Mouse (Mus musculus): Measurements from ENCODE around the gene Otop1.

The Otop1 gene

DNA sequence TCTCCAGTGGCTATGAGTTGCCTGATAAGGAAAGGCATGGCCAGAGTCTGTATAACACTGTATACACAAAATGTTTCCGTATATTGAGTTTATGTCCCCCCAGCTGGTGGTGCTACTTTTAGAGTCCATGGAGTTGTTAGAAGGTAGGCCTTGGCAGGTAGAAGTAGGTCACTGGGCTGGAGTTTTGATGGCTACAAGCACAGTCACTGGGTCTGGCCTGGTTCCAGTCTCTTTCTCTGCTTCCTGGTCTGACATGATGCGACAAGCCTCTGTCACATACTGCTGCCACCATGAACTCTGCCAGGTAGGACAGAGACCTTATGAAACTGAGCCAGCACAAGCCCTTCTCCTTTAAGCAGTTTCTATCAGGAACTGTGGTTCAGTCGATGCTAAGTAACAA, 12.7 kb downstream of the Otop1 start:
- DNase-seq (ENCODE audit: extremely low read depth, insufficient read length, low spot score): no peak

DNA sequence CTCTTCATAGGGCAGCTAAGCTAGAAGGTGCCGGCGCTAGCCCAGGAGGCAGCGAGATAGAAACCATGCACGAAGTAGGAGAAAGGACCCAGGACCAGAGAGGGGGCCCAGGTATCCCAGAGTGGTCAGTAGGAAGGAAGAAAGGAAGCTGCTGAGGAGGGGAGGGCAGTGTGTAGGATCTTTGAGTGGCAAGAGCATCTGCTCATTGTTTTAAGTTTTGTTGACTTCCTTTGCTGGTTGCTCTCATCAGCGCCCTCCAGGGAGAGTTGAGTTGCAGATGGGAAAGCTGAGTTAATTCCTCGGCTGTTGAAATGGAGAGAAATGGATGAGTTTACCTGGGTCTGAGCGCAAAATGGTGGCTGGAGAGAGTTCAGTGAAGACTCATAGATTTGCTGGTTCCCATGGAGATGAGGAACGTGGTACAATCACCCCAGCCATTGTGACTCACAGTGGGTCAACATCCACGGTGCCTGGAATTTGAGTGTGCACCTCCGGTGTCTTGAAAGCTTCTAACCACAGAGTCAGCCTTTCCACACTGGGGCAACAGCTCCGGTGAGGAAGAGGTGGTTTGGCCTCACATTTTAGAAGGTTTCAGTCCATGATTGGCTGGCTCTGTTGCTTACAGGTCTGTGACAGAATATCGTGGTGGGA, 26.1 kb downstream of the Otop1 start:
- DNase-seq (ENCODE audit: extremely low read depth, insufficient read length, low spot score): no peak

DNA sequence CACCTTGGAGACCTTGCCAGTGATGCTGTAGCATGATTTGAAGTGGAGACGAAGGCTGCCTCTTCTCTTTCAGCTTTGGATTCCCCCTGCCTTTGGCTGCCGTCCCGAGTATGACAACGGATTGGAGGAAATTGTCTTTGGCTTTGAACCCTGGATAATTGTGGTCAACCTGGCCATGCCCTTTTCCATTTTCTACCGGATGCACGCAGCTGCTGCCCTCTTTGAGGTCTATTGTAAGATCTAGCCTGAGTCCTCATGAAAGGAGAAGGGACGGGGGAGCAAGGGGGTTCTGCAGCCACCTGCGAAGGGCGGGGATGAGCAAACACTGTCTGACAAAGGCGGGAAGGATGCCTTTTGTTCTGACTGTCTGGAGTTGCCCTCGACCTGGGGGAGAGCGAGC, 26.9 kb downstream of the Otop1 start:
- DNase-seq (ENCODE audit: extremely low read depth, insufficient read length, low spot score): no peak

DNA sequence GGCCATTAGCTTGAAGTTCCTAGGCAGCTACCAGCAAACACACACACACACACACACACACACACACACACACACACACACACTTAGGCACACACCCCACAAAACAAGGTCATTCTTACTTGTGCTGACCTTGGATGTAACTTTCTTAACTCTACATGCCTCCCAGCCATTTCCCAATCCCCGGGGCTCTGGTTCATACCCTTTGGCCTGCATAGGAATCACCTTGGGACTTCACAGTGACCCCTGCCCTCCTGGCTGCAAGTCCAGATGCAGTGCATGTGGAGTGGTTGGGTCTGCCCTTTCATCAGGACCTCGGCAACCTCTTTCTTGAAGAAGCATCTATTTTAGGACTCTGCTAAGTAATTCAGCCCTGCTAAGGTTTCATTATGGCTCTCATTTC, 29.5 kb downstream of the Otop1 start:
- no peak for DNase-seq (ENCODE audit: extremely low read depth, insufficient read length, low spot score)

DNA sequence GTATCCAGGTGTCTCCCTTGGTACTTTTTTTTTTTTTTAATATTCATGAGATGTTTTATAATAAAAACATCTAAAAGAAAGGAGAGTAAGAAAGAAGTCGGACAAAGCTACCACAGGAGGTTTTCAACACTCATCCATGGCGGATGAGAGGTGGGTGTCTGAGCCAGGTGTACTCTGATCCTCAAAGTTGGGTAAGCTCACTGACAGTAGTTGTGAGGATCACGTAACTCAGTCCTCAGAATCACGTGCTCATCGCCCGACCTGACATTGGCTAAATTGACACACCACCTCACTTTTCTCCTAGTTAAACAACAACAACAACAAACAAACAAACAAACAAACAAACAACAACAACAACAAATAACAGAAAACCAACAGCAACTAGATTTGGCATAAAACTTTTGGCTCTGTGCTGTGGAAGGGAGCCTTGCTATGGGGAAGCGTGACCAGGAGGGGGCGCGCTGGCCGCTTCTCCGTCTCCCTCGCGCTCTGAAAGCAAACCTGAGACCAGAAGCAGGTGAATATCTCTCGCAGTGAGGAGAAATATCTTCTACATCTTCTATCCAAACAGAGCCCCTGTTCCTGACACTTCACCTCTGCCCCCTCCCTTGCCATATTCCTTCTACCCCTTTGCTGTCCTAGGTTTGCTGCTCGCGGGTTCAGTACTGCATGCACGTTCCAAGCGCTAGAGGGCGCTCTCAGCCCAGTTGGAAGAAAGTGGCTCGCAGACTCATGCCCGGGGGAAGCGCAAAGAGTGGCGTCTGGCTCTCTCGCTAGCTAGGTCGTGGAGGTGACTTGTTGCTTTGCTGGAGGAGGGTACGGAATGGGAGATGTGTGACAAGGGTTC, 31.7 kb downstream of the Otop1 start:
- DNase-seq (ENCODE audit: extremely low read depth, insufficient read length, low spot score): peak; percentile 65

DNA sequence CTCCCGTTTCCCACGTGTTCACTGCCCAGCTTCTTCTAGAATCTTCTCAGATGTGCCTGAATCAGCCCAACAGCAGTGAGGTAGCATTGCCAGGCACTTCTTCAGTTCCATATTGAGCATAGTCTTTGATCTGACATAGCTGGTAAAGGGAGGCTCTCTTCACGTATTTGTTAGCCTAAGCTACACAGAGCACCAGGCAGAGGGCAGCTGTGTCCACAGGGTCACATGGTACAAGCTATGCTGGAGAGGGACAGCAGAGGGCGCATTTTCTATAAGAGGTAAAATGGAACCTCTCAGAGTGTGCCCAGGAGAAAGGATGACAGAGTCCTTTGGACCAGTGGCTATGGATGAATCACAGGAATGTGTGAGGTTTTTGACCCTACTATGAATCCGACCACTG, 33.1 kb downstream of the Otop1 start:
- peak; percentile 44 for DNase-seq (ENCODE audit: extremely low read depth, insufficient read length, low spot score)

DNA sequence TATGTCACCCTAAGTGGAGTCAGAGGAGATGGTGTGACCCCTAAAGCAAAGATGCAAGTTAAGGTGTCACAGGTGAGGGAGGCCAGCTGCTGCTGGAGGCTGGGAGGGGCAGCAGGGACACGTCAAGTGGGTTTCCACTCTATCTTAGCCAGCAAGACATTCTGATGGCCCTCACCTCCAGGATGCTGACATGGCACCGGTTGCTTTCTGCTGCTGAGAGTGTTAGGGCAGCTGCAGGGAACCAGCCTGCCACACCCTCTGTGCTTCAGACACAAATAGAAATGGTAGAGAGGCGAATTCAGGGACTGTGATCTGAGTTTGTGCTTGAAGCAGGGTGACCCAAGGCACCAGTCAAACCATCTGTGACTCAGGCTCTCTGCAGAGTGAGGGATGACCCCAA, 34.0 kb downstream of the Otop1 start:
- no peak for DNase-seq (ENCODE audit: extremely low read depth, insufficient read length, low spot score)

DNA sequence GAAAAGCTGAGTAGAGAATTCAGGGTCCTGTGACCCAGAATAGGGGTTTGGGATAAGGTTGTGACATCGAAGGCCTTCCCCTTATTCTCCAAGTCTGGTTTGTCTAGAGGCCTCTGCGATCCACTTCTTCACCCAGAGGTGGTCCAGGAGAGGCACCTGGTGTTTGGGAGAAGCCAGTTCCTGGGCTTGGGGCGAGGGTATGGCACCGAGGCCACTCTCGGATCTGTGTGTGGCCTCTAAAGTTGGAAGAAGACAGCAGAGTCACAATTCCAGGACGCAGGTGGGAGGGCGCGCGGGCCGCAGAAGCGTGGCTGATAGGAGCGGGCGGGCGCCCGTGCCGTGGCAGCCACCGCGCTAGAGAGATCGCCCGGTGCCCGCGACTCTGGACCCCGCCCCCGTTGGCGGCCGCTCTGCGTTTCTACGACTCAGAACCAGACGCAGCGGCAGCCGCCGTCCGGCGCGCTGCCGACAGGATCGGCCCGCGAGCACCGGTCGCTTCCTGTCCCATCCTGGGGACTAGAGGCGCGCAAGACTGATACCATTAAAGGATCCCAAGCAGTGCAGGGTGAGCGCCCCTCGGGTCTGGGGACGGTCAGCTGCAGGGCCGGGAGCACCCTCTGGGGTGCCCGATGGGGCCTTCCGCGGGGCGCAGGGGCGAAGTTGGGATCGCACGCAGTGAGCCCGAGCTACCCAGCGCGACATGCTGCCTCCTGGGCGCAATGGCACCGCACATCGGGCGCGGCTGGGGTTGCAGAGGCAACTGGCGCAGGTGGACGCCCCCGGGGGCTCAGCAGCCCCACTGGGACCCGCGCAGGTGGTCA, 43.4 kb downstream of the Otop1 start, which contains the start of gene Drd5:
Gene Drd5 (plus strand): TSS at position 402 of the 821 bp plus-strand sequence.
- no peak for DNase-seq (ENCODE audit: extremely low read depth, insufficient read length, low spot score)

DNA sequence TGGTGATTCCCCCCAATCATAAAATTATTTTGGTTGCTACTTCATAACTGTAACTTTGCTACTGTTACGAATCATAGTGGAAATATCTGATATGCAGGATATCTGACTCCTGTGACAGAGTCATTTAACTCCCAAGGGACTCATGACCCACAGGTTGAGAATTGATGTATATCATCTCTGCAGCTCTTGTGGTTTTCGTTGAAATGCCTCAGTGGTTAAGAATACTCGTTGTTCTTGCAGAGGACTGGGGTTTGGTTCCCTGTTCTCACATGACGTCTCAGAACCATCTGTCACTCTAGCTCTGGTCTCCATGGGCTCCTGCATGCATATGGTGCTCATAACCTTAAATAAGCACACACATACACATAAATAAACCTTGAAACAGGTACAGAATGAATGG, 57.6 kb downstream of the Otop1 start:
- peak; percentile 20 for DNase-seq (ENCODE audit: extremely low read depth, insufficient read length, low spot score)

DNA sequence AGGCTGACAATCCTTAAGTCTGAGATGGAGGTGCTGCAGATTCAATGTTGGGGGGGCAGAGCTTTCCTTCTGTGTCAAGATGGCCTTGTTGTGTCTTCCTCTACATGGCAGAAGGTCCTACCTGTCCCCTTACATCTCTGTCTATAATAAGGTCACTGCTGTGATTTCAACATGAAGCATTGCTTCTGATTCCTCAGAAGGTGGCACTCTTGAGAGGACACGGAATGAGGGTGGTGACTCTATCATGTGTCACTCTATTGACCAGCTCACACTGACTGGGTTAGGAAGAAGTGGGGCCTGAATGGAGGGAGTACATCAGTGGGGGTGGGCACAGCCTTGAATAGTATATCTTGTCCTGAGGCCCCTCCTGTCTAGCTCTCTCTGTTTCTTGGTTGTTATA, 58.8 kb downstream of the Otop1 start:
- DNase-seq (ENCODE audit: extremely low read depth, insufficient read length, low spot score): no peak

DNA sequence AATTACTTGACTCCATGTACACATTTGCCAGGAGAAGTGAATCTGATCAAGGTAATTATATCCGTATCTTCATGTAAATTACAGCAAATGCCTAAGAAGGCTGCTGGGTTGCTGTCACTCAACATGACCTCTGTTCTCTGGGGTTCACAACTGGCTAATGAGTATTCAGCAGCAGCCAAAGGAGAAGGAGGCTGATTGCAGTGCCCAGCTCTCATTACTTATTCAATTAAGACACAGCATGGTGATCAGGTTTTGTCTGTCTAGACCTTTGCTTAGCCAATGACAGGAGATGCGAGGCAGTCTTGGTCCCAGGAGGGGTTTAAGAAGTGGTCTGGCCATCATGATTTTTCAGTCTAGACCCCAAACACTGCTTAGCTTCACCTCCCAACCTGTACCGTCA, 67.3 kb downstream of the Otop1 start:
- no peak for DNase-seq (ENCODE audit: extremely low read depth, insufficient read length, low spot score)

DNA sequence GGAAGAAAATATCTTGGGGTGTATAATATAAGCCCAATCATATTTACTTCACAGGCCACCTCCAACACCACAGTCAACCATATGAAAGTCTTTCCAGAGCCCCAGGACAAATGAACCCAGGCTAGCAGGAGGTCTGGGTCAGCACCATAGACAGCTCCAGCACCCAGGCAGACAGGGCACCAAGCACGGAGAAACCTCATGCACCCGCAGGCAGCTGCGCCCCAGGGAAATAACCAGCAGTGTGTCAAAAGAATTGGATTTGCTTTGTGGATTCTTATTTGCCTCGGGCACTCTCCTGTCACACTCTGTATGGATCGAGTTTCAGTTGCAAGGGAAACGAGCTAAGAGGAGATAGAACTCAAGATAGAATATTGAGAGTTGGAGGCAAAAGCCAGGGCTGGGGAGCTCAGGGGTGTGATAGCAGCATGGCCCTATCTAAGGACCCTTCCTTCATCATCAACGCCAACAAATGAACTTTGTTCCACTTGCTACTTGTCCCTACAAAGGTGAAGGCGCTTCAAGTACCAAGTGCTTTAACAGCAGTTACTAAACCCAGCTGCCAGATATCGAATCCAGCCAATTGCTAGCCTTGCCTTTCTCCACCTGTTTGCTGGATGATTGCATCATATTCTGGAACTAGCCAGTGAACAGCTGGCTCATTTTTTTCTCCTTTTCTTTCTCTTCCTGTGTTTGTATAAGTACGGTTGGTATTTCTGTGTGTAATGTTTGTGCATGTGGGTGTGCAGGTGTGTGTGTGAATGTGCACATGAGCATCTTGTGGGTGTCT, 71.1 kb downstream of the Otop1 start:
- DNase-seq (ENCODE audit: extremely low read depth, insufficient read length, low spot score): no peak

DNA sequence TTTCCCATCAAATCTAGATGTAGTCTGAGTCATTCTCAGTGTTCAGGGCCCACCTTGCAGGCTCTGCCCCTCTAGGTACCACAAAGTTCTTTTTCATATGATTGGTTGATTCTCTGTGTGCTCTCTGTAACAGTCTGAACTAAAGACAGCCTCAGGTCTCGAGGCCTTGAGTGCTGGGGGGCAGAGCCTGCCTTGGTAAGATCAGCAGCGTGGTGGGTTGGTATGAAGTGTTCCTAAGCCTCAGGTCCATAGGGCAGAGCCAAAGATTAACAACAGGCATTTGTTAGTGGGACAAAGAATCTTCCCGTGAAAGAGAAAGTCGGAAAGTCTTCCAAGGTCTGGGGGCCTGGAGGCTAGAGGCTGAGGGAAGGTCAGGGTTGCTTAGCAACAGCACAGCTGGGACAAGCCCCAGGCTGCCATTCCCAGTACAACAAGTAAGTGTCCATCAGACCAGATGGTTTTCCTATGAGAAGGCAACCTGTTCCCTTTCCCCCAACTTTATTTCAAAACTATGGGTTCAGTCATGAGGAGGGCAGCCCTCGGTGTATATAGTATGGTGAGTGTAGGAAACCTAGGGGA, 74.7 kb downstream of the Otop1 start:
- DNase-seq (ENCODE audit: extremely low read depth, insufficient read length, low spot score): no peak

Data from 3134 (cell line).